Mouse (Mus musculus) erythroblast, embryonic 14.5 days (primary cell): ENCODE data around the gene Heatr6.

ENCODE experiments used
- GATA1 ChIP-seq: IDR thresholded peaks from 2 replicates; pipeline ENCODE4 v1.6.1; 2012; ENCODE audit warnings: low read length, inconsistent platforms, mixed read lengths
- TAL1 ChIP-seq: IDR thresholded peaks from 3 replicates; pipeline ENCODE4 v1.6.1; 2012; ENCODE audit warnings: low read length, inconsistent platforms, mixed read lengths

GRCm38 (mm10) chr11:83754227-83754626 lies 731 bp downstream of the Heatr6 start:
- TF ChIP-seq GATA1 (no peak), TAL1 (no peak)
